Mouse (Mus musculus) layer of hippocampus, postnatal 36 days (tissue): ENCODE data around the gene Bhlhe40. TPM values are rescaled to one million over a fixed set of nuclear protein-coding genes. Genes with fewer than 3 reads are reported as not detected.

Experiments
- DNase-seq, 2 experiments: peaks; one replicate each; pipeline ENCODE4 v3.0.0; 2022
- total RNA-seq, 2 experiments: library from RNA; stranded (reverse); gene quantifications; 2 replicates each; pipeline ENCODE4 v1.2.3; 2021

Bhlhe40 gene
- total RNA-seq = 100 to 1,000 TPM in 1 of 2 experiments, 10 to 100 TPM in 1; 92.5 to 102 TPM

GRCm38 (mm10) chr6:108660206-108660877, at the start of gene Bhlhe40:
Gene Bhlhe40, plus strand, starts transcription at chr6:108660629.
- peak; percentile 79 to 84 for DNase-seq

- no peak for DNase-seq
Observed at GRCm38 (mm10) chr6:108611663-108612062, 48.8 kb upstream of the Bhlhe40 start.

- no peak for DNase-seq
Observed at GRCm38 (mm10) chr6:108618025-108618424, 42.4 kb upstream of the Bhlhe40 start.

DNA sequence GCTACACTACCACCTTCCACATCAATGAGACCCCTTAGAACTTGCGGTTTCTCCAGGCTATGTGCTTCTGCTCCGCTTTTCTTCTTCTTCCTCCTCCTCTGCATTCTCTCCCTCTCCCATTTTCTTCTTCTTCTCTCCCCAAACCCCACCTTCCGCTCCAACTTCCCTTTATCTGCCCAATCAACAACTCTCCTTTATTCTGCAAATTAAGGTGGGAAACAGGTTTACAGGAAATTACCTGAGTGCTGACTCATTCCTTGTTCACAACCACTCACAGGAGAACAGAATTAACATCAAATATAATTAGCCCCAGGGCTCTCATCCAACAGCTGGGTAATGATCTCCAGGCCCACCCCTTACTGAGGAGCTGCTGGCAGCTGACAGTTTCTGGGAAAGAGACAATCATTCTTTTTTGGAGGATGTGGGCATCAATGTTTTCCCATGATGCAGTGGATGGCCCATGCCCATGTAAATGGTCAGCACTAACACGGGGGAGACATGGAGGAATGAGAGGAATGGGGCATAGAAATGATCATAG, 37.3 kb upstream of the Bhlhe40 start:
- DNase-seq = no peak

DNA sequence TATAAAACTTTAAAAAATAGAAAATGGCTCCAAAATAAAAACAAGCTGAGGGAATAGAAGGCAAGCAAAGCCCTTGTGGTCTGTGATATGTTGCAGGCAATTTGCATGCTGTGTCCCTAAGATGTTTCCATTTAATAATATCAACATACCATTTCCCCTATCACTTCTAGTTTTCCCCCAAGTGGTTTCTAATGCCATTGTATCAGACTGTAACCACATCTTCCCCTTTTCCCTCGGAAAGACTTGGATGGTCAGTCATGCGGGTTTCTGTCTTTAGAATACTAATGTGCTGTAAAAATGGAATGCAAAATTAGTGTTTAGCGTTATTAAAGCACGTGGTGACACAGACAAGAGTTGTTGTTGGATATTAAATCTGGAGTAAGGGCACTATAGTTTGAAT, 35.5 kb upstream of the Bhlhe40 start:
- no peak for DNase-seq

DNA sequence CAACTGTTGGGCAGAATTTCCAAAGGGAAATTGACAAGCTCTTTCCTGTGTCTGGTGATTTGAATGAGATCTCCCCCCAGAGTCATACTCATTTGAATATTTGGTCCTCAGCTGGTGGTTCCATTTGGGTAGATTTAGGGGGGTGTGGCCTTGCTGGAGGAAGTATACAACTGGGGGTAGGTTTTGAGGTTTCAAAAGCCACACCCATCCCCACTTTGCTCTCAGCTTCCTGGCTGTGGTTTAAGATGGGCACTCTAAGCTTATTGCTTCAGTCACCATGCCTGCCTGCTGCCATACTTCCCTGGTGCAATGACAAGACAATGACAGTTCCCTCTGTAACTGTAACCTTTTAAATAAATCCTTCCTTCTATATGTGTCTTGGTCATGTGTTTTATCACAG, 29.7 kb upstream of the Bhlhe40 start:
- DNase-seq = no peak

- DNase-seq = no peak
Observed at GRCm38 (mm10) chr6:108638157-108638833, 22.1 kb upstream of the Bhlhe40 start.

DNA sequence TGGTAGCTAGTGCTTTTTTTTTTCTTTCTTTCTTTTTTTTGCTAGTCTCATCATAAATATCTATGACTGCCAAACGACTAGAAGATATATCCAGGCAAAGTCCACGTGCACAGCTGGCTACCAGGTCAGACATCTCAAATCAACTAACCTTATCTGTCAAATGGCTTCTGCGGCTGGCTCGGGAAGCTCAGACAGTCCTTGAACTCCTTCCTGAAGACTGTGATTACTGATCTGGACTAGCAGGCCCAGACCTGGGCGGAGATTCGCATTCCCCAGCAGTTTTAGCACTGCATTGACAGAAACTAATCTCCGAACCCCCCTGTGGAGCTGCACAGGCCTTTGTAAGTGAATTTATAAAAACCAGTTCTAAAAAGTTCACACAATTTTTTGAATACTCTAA, 18.4 kb upstream of the Bhlhe40 start:
- DNase-seq = no peak

DNA sequence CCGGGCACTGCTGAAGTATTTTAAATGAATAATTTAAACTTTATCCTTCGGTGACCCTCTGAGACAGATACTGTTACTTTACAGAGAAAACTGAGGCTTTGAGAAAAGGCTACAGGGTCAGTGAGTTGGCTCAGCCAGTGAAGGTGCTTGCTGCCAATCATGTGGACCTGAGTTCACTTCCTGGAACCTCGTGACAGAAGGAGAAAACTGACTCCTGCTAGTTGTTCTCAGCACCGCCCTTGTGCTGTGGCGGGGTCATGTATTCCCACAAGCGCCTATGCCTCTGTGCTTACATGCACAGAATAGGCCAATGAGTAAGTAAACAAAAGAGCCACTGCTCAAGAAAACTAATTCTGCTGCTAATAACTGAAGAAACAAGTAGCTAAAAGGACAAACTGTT, 17.4 kb upstream of the Bhlhe40 start:
- no peak for DNase-seq

- DNase-seq = no peak
Observed at GRCm38 (mm10) chr6:108644311-108644710, 16.1 kb upstream of the Bhlhe40 start.

DNA sequence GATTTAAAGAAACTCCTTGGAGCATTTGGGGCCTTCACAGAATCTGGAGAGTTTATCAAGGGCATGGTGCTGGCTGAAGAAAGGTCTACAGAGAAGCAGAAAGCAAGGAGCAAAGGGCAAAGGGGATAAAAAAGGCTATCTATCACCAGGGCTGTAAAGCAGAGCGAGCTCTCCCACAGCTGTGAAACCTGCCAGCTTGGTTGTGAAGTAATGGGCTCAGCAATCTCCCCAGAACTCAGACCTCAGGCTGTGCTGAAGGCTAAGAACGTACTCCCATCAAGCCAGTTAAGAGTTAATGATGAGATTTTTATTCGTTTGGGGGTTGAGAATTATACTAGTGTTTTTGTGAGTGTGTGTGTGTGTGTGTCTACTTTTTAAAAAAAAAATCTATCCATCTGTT, 13.3 kb upstream of the Bhlhe40 start:
- no peak for DNase-seq

GRCm38 (mm10) chr6:108648072-108648471, 12.4 kb upstream of the Bhlhe40 start:
- DNase-seq = no peak

GRCm38 (mm10) chr6:108655861-108656260, 4.6 kb upstream of the Bhlhe40 start:
- DNase-seq = no peak

- DNase-seq = no peak
Observed at GRCm38 (mm10) chr6:108658051-108658415, 2.4 kb upstream of the Bhlhe40 start.

DNA sequence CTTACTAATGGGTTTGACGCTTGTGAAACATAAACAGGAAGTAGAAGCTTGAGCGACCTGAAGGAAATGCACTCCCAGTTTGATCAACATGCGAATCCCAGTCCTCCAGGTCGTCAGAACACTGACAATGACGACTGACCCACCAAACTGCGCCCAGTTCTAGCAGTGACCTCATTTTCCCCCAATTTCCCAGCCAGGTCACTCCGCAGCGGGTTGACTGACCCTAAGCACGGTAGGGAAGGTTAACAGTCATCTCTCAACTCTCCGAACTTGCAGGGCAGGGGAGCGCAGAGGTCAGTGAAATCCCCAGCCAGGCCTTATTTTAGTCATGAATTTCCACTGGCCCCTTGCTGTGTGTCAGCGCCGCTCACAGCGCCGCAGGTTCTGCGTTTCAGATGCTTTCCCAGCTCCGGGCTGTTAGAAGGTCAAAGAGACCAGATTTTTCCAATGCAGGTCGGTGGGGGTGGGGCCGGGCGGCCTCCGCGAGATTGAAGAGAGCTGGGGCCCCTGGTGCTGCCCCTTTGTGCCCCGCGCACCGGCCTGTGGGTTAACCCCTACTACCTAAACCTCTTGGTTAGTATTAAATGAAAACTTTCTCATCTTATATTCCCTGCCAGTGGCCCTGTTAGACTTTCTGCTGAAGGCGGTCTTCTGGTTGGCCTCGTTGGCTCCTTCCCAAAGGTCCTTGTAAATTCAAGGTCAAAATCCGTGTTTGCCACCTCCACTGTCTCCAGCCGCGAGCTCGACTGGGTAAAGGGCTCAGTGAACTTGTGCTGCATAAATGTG, 1.8 kb upstream of the Bhlhe40 start:
- DNase-seq = peak in 1 of 2 experiments; percentile 33

DNA sequence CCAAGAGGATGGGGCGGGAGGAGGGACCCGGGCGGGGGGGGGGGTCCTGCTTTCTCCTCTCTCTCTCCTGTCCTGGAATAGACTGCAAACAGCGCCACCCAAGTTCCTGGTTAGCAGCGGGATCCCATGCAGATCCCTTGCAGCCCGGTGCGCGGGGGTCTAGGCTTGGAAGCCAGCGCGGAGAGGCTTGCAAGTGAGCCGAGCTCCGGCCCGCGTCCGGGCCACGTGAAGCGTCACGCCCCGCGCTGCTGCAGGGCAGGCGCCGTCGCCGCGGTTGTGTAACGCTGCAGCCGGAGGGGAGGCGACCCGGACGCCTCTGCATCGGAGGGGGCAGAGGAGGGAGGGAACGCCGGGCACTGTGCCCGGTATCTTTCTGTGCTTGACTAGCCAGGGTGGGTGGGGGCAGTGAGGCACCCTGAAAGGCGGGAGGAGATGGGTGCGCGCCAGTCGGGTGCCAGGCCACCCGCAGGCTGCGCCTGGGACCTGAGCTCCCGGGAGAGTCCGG, 1.2 kb upstream of the Bhlhe40 start:
- peak; percentile 92 to 94 for DNase-seq

DNA sequence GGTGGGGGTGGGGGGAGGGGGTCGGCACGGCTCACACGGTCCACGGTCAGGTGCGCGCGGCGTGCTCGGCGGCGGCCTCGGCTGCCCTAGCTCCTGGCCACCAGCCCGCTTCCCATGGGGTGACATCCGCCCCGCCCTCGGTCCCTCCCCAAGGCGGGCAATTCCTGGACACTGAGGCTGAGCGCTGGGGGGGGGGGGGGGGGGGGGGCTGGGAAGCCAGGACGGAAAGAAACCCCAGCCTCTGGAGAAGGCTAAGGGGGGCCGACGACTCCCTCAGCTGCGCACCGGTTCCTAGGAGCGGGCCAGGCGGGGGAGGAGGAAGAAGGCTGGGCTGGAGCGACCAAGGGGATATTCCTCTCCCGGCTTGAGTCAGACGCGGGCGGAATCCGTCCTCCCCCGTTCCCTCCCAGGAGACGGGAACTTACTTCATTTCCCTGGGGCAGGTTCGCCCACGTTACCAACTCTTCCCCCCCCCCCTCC, 663 bp upstream of the Bhlhe40 start:
- peak; percentile 77 to 83 for DNase-seq

GRCm38 (mm10) chr6:108660878-108661389, 505 bp downstream of the Bhlhe40 start:
- DNase-seq = peak in 1 of 2 experiments; percentile 45

- peak; percentile 89 to 90 for DNase-seq
Observed at GRCm38 (mm10) chr6:108661412-108661811, 983 bp downstream of the Bhlhe40 start.

DNA sequence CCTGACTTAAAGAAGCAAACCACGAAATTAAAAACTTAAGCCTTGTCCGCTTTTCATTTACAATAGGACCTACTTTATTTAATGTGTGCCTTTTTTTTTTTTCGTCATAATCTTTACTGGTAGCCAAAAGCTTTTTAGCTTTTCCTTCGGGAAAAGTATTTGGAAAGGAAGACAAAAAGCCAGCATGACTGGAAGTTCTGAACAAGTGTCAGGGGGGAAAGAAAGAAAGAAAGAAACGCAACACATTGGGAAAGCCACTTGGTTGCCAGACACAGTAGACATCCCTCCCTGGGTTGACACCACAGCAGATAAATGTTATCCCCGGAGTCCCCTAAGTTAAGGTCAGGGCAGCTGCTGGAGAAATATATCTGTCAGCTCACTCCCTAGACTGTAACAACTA, 1.5 kb downstream of the Bhlhe40 start:
- DNase-seq = no peak

- no peak for DNase-seq
Observed at GRCm38 (mm10) chr6:108662314-108663240, 2.1 kb downstream of the Bhlhe40 start.
